Mouse (Mus musculus): Measurements from ENCODE around the gene Gamt. TPM values are rescaled to one million over a fixed set of nuclear protein-coding genes. Genes with fewer than 3 reads are reported as not detected.

The Gamt gene
- polyA plus RNA-seq, 1 experiment from 2014 or later = 37.9 TPM

DNA sequence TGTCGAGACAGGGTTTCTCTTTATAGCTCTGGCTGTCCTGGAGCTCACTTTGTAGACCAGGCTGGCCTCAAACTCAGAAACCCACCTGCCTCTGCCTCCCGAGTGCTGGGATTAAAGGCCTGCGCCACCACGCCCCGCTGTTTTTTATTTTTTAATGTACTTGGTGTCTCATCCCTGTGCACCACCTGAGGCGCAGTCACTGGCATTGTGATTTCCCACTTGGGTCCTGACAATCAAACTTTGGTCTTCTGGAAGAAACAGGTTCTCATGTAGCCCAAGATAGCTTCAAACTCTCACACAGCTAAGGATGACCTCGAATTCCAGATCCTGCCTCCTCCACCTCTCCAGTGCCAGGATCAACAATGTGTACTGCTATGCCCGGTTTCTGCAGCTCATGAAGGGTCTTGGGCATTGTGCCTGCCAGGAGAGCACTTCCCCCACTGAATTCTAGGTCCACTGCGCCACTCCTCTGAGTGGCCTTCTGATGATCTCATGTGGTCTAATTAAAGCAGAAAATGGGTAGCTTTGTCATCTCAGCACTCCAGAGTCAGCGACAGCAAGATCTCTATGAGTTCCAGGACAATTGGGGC is 2.1 kb upstream of the Gamt start:
- no peaks in the 10 kb centered on the region for H3K27me3 ChIP-seq (replicated peaks)
- no peak overlapping the region for H3K9ac ChIP-seq
- no peaks in the 10 kb centered on the region for H3K9me3 ChIP-seq
- no peak overlapping the region for H3K4me2 ChIP-seq (replicated peaks)
- WGBS = 95% methylated on average over 10 of the region's 10 CpGs
- H3K4me1 ChIP-seq = peaks cover 57% of the 10 kb centered on the region
- peaks cover 20% of the 10 kb centered on the region for H3K36me3 ChIP-seq
- H3K27ac ChIP-seq = no peak overlapping the region
- H3K4me3 ChIP-seq = no peak overlapping the region
- no peak for ATAC-seq (ENCODE audit: low FRiP score, low read depth)

DNA sequence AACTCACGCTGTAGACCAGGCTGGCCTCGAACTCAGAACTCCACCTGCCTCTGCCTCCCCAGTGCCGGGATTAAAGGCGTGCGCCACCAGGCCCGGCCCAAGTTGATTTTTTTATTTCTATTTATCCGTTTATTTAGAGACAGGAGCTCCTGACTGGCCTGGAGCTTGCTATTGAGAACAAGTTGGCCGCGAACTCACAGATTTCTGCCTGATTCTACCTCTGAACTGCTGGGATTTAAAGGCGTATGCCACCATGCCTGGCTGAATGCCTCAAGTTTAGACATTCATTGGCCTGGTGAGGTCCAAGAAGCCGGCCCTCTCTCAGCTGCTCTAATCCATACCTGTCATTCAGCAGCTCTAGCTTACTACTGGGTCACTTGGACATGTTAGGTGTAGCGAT is 1.4 kb upstream of the Gamt start:
- H3K4me2 ChIP-seq (replicated peaks) = peak overlapping the region; percentile 88

DNA sequence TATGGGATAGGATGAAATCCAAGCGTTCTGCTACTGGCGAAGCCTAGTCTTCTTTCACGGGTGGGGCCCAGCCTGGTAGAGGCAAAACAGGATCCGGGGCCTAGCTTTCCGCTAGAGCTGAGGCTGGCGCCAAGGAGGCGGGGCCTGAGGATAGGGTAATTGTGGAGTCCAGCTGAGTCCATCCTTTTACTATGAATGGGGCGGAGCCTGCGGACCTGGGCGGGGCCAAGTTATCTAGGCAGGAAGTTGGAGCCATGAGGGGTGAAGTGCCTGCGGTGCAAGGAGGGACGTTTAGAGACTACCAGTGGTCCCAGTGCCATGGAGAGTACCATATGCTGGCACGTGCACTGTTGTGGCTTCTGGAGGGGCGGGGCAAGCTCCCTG is 765 bp upstream of the Gamt start:
- Histone ChIP-seq H3K4me3 (peak overlapping the region; percentile 46), H3K27ac (peak overlapping the region; percentile 83), H3K4me2 (replicated peaks) (peak overlapping the region; percentile 88), H3K9me3 (no peaks in the 10 kb centered on the region), H3K9ac (peak overlapping the region; percentile 67), H3K4me1 (peaks cover 46% of the 10 kb centered on the region), H3K27me3 (replicated peaks) (no peaks in the 10 kb centered on the region), H3K36me3 (peaks cover 24% of the 10 kb centered on the region)
- peak; percentile 28 for ATAC-seq (ENCODE audit: low FRiP score, low read depth)
- 0% methylated on average over 14 of the region's 14 CpGs for WGBS

More for the DNA sequence above, 1.4 kb upstream of the Gamt start:
- Histone ChIP-seq H3K27ac (no peak overlapping the region), H3K9ac (no peak overlapping the region), H3K27me3 (replicated peaks) (no peaks in the 10 kb centered on the region), H3K4me3 (no peak overlapping the region), H3K4me1 (peaks cover 50% of the 10 kb centered on the region), H3K9me3 (no peaks in the 10 kb centered on the region), H3K36me3 (peaks cover 20% of the 10 kb centered on the region)
- WGBS = 79% methylated on average over 12 of the region's 12 CpGs
- no peak for ATAC-seq (ENCODE audit: low FRiP score, low read depth)

DNA sequence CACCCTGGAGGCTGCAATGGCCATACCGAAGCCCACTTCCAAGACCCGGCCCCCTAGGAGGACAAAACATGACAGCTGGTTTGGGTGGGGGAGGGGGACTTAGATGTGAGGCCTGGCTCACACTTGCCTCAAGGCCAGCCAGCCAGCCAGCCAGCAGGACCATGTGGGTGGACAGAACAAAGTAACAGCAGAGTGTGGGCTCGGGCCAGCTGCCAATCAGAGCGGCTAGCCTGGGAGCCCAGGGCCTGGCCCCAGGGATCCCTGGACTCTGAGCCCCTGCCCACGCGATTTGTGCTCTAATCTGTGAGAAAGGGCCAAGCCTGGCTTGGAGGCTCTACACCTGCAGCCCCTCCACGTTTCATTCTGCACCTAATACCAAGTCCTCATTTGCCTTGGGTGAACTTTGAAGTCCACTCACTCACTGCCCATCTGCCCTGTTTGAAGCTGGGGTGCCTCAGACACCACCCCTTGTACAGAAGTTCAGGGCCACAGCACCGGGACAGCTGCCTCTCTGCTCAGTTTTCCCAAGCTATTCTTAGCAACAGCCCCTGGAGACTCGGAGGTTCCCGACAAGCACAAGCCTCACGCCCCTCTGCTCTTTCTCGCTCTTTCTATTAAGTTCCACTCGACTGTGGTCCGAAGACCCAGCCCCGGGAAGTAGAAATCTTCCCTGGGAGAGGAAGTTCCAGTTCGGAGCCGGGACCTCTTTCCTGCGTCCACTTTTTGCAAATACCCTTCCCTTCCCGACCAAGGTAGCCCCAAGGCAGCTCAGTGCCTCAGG is 761 bp downstream of the Gamt start:
- peaks cover 38% of the 10 kb centered on the region for H3K4me1 ChIP-seq
- WGBS = 9% methylated on average over 19 of the region's 19 CpGs
- H3K9me3 ChIP-seq = no peaks in the 10 kb centered on the region
- H3K27ac ChIP-seq = peak overlapping the region; percentile 83; the same call in 1 of the 2 replicates
- H3K4me3 ChIP-seq = peak overlapping the region; percentile 46
- ATAC-seq (ENCODE audit: low FRiP score, low read depth) = no peak
- H3K36me3 ChIP-seq = peaks cover 40% of the 10 kb centered on the region
- peak overlapping the region; percentile 88 for H3K4me2 ChIP-seq (replicated peaks)
- H3K27me3 ChIP-seq (replicated peaks) = no peaks in the 10 kb centered on the region
- H3K9ac ChIP-seq = peak overlapping the region; percentile 67

DNA sequence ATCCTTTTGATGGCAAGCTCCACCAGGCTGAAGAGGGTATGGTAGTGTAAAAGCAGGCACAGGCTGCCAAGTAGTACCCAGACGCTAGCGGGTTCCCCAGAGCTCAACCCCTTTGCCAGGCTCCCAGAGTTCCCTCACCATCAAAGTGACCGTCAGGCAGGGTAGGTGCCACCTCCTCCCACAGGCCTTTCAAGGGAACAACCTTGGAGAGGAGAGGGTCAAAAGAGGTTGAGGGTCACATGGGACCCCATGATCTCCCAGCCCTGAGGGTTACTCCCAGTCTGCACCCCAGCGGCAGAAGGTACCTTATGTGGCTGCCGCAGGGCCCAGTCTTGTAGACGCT is 1.4 kb downstream of the Gamt start:
- WGBS = 76% methylated on average over 6 of the region's 6 CpGs
- H3K9me3 ChIP-seq = no peaks in the 10 kb centered on the region
- H3K27me3 ChIP-seq (replicated peaks) = no peaks in the 10 kb centered on the region
- H3K9ac ChIP-seq = peak overlapping the region; percentile 67
- peaks cover 38% of the 10 kb centered on the region for H3K4me1 ChIP-seq
- H3K4me2 ChIP-seq (replicated peaks) = peak overlapping the region; percentile 88
- no peak overlapping the region for H3K27ac ChIP-seq
- ATAC-seq (ENCODE audit: low FRiP score, low read depth) = no peak
- H3K36me3 ChIP-seq = peaks cover 46% of the 10 kb centered on the region
- peak overlapping the region; percentile 46 for H3K4me3 ChIP-seq

DNA sequence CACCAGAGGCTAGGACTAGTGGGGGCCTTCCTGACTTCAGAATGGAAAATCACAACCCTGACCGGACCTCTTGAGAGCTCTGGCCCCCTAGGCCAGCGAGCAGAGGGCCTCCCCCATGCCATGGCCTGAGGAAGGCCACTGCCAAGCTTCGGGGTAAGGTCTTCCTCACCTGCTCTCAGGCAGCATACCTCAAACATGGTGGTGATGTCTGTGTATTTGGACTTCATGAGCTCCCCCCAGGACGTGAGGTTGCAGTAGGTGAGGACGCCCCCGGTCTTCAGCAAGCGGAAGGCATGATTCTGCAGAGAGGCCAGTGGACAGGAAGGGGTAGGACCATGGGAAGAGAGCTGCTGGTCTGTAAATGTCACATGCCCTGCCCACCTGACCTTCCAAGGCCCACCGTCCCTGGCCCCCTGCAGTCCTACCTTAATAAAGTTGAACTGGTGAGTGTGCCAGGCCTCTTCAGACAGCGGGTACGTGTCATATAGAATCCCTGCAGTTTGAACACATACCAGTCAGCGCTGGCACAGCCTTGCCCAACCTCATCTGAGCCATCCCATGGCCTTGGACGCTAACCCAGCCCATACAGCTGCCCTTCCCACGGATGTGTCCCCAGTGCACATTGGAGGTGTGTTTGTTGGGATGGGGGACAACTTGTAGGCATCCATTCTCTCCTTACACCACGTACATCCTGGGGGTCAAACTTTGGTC is 1.9 kb downstream of the Gamt start:
- WGBS = 92% methylated on average over 14 of the region's 14 CpGs

DNA sequence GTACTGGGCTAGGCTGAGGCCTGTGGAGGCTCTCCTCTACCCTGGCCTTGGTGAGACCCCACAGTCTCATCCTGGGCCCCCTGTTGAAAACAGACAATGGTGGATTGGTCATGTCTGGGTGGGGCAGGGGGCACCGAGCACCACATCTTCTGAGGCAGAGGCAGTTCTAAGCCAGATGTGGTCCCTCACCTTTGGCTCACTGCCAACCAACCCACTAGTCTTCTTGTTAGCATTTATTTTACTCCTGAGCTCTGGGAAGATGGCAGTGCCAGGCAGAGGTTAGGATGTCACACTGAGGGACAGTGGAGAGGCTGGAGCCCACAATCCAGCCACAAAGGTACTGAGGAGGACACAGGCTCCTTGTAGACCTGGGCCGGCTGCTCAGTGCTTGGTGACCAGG is 2.9 kb downstream of the Gamt start:
- H3K36me3 ChIP-seq = peaks cover 59% of the 10 kb centered on the region

More for the DNA sequence above, 1.9 kb downstream of the Gamt start:
- Histone ChIP-seq H3K4me2 (replicated peaks) (peak overlapping the region; percentile 88), H3K27ac (no peak overlapping the region), H3K36me3 (peaks cover 51% of the 10 kb centered on the region), H3K9ac (0 out of 2 replicates have a peak overlapping the region, but pooled peaks have one; percentile 67), H3K27me3 (replicated peaks) (no peaks in the 10 kb centered on the region), H3K4me3 (no peak overlapping the region), H3K9me3 (no peaks in the 10 kb centered on the region), H3K4me1 (peaks cover 38% of the 10 kb centered on the region)
- no peak for ATAC-seq (ENCODE audit: low FRiP score, low read depth)

DNA sequence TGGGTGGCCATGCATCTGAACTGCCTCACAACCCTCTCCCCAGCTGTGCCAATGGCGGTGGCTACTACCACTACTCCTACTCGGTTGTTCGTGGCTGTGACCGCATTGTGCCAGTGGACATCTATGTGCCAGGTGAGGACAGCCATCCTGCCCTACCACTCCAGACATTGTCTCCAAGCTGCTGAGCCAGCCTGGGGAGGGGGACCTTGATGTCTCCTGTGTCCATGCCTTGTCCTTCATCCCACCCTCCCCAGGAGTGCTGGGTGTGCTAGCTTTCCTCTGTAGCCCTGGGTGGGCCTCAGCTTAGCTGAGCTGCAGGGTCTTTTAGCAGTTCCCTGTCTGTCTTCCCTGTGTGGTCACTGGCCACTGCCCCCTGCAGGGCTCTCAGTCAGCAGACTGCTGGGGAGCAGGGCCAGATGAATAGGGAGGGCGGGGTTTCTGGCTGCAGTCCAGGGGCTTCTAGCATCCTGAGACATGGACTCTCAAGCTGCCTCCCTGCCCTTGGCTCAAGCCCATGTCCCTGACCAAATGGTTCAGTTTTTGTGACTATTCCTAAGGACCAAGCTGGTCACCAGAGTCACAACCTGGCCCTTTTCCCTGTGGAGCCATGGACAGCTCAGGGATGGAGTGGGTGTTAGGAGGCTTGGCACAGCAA is 4.8 kb downstream of the Gamt start:
- no peaks in the 10 kb centered on the region for H3K27me3 ChIP-seq (replicated peaks)
- H3K4me2 ChIP-seq (replicated peaks) = no peak overlapping the region
- H3K4me1 ChIP-seq = peaks cover 27% of the 10 kb centered on the region
- WGBS = 91% methylated on average over 5 of the region's 5 CpGs
- no peak overlapping the region for H3K27ac ChIP-seq
- H3K4me3 ChIP-seq = no peak overlapping the region
- no peaks in the 10 kb centered on the region for H3K9me3 ChIP-seq
- H3K9ac ChIP-seq = 0 out of 2 replicates have a peak overlapping the region, but pooled peaks have one; percentile 3
- H3K36me3 ChIP-seq = peaks cover 59% of the 10 kb centered on the region
- ATAC-seq (ENCODE audit: low FRiP score, low read depth) = no peak

More for the DNA sequence above, 2.9 kb downstream of the Gamt start:
- no peak for ATAC-seq (ENCODE audit: low FRiP score, low read depth)
- no peaks in the 10 kb centered on the region for H3K27me3 ChIP-seq (replicated peaks)
- H3K4me1 ChIP-seq = peaks cover 38% of the 10 kb centered on the region
- H3K4me2 ChIP-seq (replicated peaks) = no peak overlapping the region
- H3K9ac ChIP-seq = no peak overlapping the region
- no peak overlapping the region for H3K27ac ChIP-seq
- WGBS = 87% methylated on average over 2 of the region's 2 CpGs
- no peak overlapping the region for H3K4me3 ChIP-seq
- no peaks in the 10 kb centered on the region for H3K9me3 ChIP-seq

DNA sequence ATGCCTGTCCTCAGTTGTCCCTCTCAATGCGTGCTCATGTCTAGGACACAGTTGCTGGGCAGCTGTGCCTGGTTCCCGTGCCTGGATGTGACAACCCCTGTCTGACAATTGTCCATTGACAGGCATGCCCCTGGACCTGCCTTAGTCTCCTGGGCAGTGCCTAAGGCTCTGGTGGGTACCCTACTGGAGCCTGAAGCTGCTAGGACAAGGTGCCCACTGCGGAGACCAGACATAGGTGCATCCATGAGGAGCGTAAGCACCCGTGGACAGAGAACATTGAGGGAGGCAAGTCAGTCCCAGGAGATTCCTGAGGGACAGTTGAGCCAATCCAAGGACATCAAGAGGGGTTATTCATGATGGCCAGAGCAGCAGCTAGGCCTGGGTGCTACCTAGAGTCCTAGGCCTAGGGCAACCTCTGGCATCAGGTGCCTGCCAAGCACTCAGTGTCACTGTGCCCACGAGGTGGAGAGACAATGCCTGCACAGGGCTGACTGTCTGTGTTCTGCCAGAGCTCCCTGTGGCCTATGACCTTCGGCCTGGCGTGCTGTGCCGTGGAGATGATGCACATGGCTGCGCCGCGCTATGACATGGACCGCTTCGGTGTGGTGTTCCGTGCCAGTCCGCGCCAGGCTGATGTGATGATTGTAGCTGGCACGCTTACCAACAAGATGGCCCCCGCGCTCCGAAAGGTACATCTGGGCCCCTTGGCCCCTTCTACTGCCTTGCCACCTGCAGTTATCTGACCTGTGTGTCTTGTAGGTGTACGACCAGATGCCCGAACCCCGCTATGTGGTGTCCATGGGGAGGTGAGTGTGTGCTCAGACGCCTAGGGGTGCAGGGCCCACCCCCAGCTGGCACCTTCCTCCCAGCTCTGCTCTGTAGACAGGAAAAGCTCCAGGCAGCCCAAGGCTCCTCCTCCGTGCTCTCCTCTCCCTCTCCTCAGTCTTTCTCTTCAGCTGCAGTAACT is 6.2 kb downstream of the Gamt start:
- no peak for ATAC-seq (ENCODE audit: low FRiP score, low read depth)
- no peaks in the 10 kb centered on the region for H3K27me3 ChIP-seq (replicated peaks)
- WGBS = 96% methylated on average over 26 of the region's 26 CpGs
- H3K27ac ChIP-seq = no peak overlapping the region
- no peak overlapping the region for H3K9ac ChIP-seq
- H3K9me3 ChIP-seq = no peaks in the 10 kb centered on the region
- peaks cover 59% of the 10 kb centered on the region for H3K36me3 ChIP-seq
- H3K4me2 ChIP-seq (replicated peaks) = no peak overlapping the region
- H3K4me3 ChIP-seq = no peak overlapping the region
- peaks cover 23% of the 10 kb centered on the region for H3K4me1 ChIP-seq

DNA sequence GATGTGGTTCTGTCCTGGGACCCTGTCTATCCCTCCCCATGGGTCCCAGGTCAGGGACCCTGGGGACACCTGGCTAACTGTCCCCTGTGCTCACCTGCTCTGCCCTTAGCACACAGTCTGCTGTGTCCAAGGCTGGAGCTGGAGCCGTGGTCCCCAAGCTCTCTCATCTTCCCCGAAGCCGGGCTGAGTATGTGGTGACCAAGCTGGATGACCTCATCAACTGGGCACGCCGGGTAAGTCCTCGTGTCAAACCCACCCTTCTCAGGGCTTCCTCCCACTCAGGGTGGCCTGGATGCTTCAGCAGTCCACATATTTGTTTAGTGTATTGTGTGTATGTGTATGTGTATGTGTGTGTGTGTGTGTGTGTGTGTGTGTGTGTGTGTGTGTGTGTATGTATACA is 7.3 kb downstream of the Gamt start:
- no peak overlapping the region for H3K4me3 ChIP-seq
- peaks cover 51% of the 10 kb centered on the region for H3K36me3 ChIP-seq
- 94% methylated on average over 6 of the region's 6 CpGs for WGBS
- no peak overlapping the region for H3K27ac ChIP-seq
- H3K4me1 ChIP-seq = peaks cover 15% of the 10 kb centered on the region
- no peak for ATAC-seq (ENCODE audit: low FRiP score, low read depth)
- H3K4me2 ChIP-seq (replicated peaks) = no peak overlapping the region
- no peak overlapping the region for H3K9ac ChIP-seq
- no peaks in the 10 kb centered on the region for H3K27me3 ChIP-seq (replicated peaks)
- no peaks in the 10 kb centered on the region for H3K9me3 ChIP-seq

DNA sequence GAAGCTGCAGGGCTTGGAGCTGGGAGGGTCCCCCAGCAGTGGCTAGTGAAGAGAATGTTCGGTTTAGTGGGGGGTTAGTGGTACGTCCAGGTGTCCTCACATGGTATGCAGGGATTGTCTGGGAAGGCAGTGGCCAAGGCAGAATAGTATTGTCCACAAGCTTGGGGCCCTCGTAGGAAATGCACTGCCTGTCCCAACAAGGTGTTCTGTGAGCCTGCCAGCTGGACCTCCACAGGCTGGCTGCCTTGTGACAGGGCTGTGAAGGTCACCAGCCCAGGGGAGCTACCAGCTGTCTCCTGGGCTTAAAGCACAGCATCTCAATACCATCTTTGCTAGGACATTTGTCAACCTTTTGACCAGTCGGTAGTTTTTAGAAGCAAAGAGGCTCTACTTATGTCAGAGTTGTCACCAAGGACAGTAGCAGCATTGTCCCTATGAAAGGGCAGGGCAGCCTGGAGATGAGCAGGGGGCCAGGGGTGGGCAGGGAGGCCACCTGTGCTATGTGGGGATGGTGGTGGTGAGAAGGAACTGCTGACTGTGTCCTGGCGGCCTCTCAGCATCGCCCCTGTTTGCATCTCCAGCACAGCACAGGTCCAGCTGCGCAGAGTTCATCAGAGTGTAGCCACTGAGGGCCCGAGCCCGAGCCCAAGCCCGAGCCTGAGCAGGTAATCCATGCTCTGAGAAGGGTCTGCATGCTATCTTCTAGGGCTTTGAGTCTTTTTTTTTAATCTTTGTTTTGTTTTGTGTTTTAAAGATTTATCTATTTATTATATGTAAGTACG is 8.1 kb downstream of the Gamt start:
- no peaks in the 10 kb centered on the region for H3K9me3 ChIP-seq
- no peak overlapping the region for H3K4me3 ChIP-seq
- H3K9ac ChIP-seq = no peak overlapping the region
- H3K27ac ChIP-seq = no peak overlapping the region
- H3K4me1 ChIP-seq = peaks cover 15% of the 10 kb centered on the region
- H3K4me2 ChIP-seq (replicated peaks) = no peak overlapping the region
- H3K36me3 ChIP-seq = peaks cover 42% of the 10 kb centered on the region
- no peak for ATAC-seq (ENCODE audit: low FRiP score, low read depth)
- H3K27me3 ChIP-seq (replicated peaks) = no peaks in the 10 kb centered on the region
- WGBS = 92% methylated on average over 11 of the region's 11 CpGs

All from neural tube, embryonic 12.5 days (tissue).